Mouse (Mus musculus): ENCODE data around the gene Smarcb1.

DNA sequence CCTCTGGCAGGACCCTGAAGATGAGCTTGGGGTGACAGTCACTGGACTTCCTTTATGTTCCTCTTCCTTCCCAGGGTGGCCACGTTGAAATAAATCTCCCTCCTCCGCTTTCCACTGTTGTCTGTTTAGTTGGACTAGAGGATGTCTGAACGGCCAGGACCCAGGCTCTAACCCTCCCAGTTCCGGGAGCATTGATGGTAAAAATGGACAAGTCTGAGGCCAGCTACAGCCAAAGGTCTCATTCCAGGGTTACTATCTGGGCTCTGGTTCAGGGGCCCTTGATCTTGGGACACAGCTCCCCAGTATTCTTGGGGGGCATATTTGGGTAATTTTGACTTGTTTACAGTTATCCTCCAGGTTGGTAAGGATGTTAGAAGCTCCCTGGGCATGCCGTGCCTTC, 59.8 kb downstream of the Smarcb1 start:
- TF ChIP-seq POLR2A (IDR thresholded peaks at IDR 0.05; ENCODE audit: low read depth, low read length) (no peak), CTCF (IDR thresholded peaks at IDR 0.05; ENCODE audit: extremely low read depth, insufficient read length, insufficient replicate concordance, low read depth, low read length) (no peak)

All from small intestine, adult 2 months (tissue).